Comparison of ENCODE assay signal across 9 mouse cellular contexts in the genomic region with DNA sequence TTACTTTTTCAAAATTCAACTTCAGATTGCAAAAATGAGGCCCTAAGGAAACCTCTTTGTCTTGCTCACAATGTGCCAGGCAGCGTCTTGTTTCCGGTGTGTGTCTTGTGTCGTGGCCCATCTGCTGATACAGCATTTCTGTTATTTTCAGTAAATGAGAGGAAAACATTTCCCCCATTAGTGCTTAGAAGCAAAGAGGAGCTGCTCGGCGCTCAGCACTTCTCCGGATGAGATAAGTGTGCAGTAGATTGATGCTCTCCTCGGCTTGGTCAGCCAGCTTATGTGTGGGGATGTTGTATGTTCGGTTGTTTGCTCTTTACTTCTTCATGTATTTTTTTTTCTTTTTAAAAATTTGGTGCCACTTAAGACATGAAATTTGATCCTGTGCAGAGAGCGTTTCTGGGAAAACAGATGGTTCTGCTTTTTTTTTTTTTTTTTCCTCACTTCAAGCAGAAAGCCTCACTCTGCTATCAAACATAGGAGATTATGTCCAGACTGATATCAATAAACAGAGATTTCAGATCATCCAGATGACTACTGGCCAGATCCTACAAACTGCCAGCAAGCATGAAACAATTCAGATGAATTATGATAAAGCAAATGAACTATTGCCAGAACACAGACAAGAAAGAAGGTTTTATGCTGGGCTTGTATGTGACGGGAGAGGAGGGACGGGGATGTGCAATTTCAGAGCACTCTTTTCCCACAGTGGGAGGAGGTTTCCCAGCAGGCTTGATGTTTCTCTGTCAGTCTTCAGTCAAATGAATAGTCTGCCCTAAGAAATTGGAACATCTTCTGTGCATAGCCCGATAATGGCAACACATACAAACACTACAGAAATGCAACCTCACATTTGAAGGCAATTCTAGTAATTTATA. TPM values are rescaled to one million over a fixed set of nuclear protein-coding genes. Genes with fewer than 3 reads are reported as not detected.
DNase-seq lines count a peak whose midpoint lies in the region; ATAC-seq and TF ChIP-seq lines count a peak whose summit lies in the region.
"Had no signal": no experiment of that assay in that cellular context is flagged by ENCODE, and none has a peak within 500 bp of the region (broad histone marks: within the 10 kb centered on the region; RNA-seq: fewer than 3 reads in every experiment).

No protein-coding gene starts in this region.

- no peak overlapping the region for H3K9ac ChIP-seq in lung, embryonic 14.5 days
- H3K9ac ChIP-seq in embryonic facial prominence, embryonic 12.5 days = no peak overlapping the region; the same call in 1 of the 2 replicates
- H3K9ac ChIP-seq in intestine, embryonic 16.5 days (ENCODE audit: low read depth, low read length) = 0 out of 2 replicates have a peak overlapping the region, but pooled peaks have one; percentile 6
- H3K9ac ChIP-seq in neural tube, embryonic 13.5 days = no peak overlapping the region

- H3K27ac ChIP-seq in lung, embryonic 14.5 days (ENCODE audit: low read depth) = peak overlapping the region; percentile 78
- H3K27ac ChIP-seq in embryonic facial prominence, embryonic 12.5 days = peak overlapping the region; percentile 76
- peak overlapping the region; percentile 63 for H3K27ac ChIP-seq in intestine, embryonic 16.5 days (ENCODE audit: low read length)
- peak overlapping the region; percentile 49 for H3K27ac ChIP-seq in neural tube, embryonic 13.5 days (replicated peaks)
- H3K27ac ChIP-seq: left cerebral cortex, adult 2 months had no signal

- H3K4me3 ChIP-seq in lung, embryonic 14.5 days (ENCODE audit: low read depth, low read length) = no peak overlapping the region
- H3K4me3 ChIP-seq in embryonic facial prominence, embryonic 12.5 days = no peak overlapping the region
- H3K4me3 ChIP-seq in intestine, embryonic 16.5 days (ENCODE audit: low read length) = no peak overlapping the region
- no peak overlapping the region for H3K4me3 ChIP-seq in neural tube, embryonic 13.5 days
- H3K4me3 ChIP-seq: left cerebral cortex, adult 2 months had no signal

- TF ChIP-seq CTCF in lung, embryonic 14.5 days (IDR thresholded peaks at IDR 0.05; ENCODE audit: low read depth) = no peak

- H3K4me1 ChIP-seq in lung, embryonic 14.5 days (ENCODE audit: insufficient read depth) = no peaks in the 10 kb centered on the region; the same call in 1 of the 2 replicates
- H3K4me1 ChIP-seq in embryonic facial prominence, embryonic 12.5 days = peaks cover 23% of the 10 kb centered on the region
- H3K4me1 ChIP-seq in intestine, embryonic 16.5 days (ENCODE audit: control insufficient read depth, insufficient read depth, low read length) = peaks cover 5% of the 10 kb centered on the region; the same call in 1 of the 2 replicates
- peaks cover 20% of the 10 kb centered on the region for H3K4me1 ChIP-seq in neural tube, embryonic 13.5 days (replicated peaks)

- no peaks in the 10 kb centered on the region for H3K36me3 ChIP-seq in lung, embryonic 14.5 days (ENCODE audit: insufficient read depth)
- peaks cover 4% of the 10 kb centered on the region; the same call in 1 of the 2 replicates for H3K36me3 ChIP-seq in embryonic facial prominence, embryonic 12.5 days
- no peaks in the 10 kb centered on the region for H3K36me3 ChIP-seq in intestine, embryonic 16.5 days (ENCODE audit: control insufficient read depth, insufficient read depth, low read length)
- peaks cover 9% of the 10 kb centered on the region for H3K36me3 ChIP-seq in neural tube, embryonic 13.5 days

- H3K4me2 ChIP-seq in lung, embryonic 14.5 days = 0 out of 2 replicates have a peak overlapping the region, but pooled peaks have one; percentile 0
- H3K4me2 ChIP-seq in embryonic facial prominence, embryonic 12.5 days (replicated peaks) = 0 out of 2 replicates have a peak overlapping the region, but pooled peaks have one; percentile 9
- H3K4me2 ChIP-seq in intestine, embryonic 16.5 days (ENCODE audit: low read depth, low read length) = no peak overlapping the region
- H3K4me2 ChIP-seq in neural tube, embryonic 13.5 days = no peak overlapping the region

- ATAC-seq in lung, embryonic 14.5 days (ENCODE audit: insufficient read depth) = peak; percentile 84
- ATAC-seq in embryonic facial prominence, embryonic 12.5 days (ENCODE audit: insufficient number of reproducible peaks, insufficient read depth, low FRiP score, low TSS enrichment) = no peak
- ATAC-seq in intestine, embryonic 16.5 days = 0 out of 2 replicates have a peak, but pooled peaks have one; percentile 52
- ATAC-seq in neural tube, embryonic 13.5 days (ENCODE audit: low read depth) = 0 out of 2 replicates have a peak, but pooled peaks have one; percentile 18
- no peak for ATAC-seq in megakaryocyte-erythroid progenitor cell, adult 5-6 weeks (replicated peaks; ENCODE audit: low FRiP score, low TSS enrichment, poor library complexity, severe bottlenecking)

- no peaks in the 10 kb centered on the region for H3K27me3 ChIP-seq in lung, embryonic 14.5 days (ENCODE audit: insufficient read depth, low read length)
- H3K27me3 ChIP-seq in embryonic facial prominence, embryonic 12.5 days = no peaks in the 10 kb centered on the region
- H3K27me3 ChIP-seq in intestine, embryonic 16.5 days (replicated peaks; ENCODE audit: control insufficient read depth, insufficient read depth, low read length) = no peaks in the 10 kb centered on the region
- H3K27me3 ChIP-seq in neural tube, embryonic 13.5 days = no peaks in the 10 kb centered on the region

- WGBS in lung, embryonic 14.5 days = 22% methylated on average over 12 of the region's 12 CpGs
- WGBS in embryonic facial prominence, embryonic 12.5 days = 26% methylated on average over 12 of the region's 12 CpGs
- 41% methylated on average over 12 of the region's 12 CpGs for WGBS in intestine, embryonic 16.5 days
- WGBS in neural tube, embryonic 13.5 days = 50% methylated on average over 12 of the region's 12 CpGs

- H3K9me3 ChIP-seq in lung, embryonic 14.5 days (ENCODE audit: low read depth, low read length) = no peaks in the 10 kb centered on the region
- no peaks in the 10 kb centered on the region for H3K9me3 ChIP-seq in embryonic facial prominence, embryonic 12.5 days
- H3K9me3 ChIP-seq in intestine, embryonic 16.5 days (ENCODE audit: control insufficient read depth, low read length) = peaks cover 2% of the 10 kb centered on the region; the same call in 1 of the 2 replicates
- no peaks in the 10 kb centered on the region for H3K9me3 ChIP-seq in neural tube, embryonic 13.5 days

- DNase-seq in lung, embryonic 14.5 days = peak; percentile 78
- DNase-seq in lung, postnatal 14 days = no peak
- no peak for DNase-seq in left cerebral cortex, postnatal 36 days (ENCODE audit: low spot score in 2 of 2)
- DNase-seq in layer of hippocampus, adult 9-11 months = no peak

- intact Hi-C loops in left cerebral cortex, postnatal 36 days (cut with DNase I) = no loop called here

RNA-seq across cellular contexts. Expression of gene Fam173b, which starts 25.9 kb away (rescaled TPM):
- 13.2 and 15.0 TPM in 2 replicates for polyA plus RNA-seq in lung, embryonic 14.5 days (2014; fragmentation: Nextera tagmentation; extraction: Ambion mirVana)
- polyA plus RNA-seq in embryonic facial prominence, embryonic 12.5 days (2016; fragmentation: Nextera tagmentation; extraction: Ambion mirVana) = 11.9 and 12.5 TPM in 2 replicates
- polyA plus RNA-seq in intestine, embryonic 16.5 days (2015; fragmentation: Nextera tagmentation; extraction: Ambion mirVana) = 15.7 and 15.8 TPM in 2 replicates
- 10.8 and 11.0 TPM in 2 replicates for polyA plus RNA-seq in neural tube, embryonic 13.5 days (2015; fragmentation: Nextera tagmentation; extraction: Ambion mirVana)
- total RNA-seq in megakaryocyte-erythroid progenitor cell, adult 5-6 weeks (2014; fragmentation: Nextera tagmentation) = 15.0 and 22.3 TPM in 2 replicates
- total RNA-seq in megakaryocyte-erythroid progenitor cell, adult 5-6 weeks (2017) = 5.7 and 11.0 TPM in 2 replicates
- 10 to 100 TPM in 1 of 2 experiments, 1 to 10 TPM in 1; 9.2 to 12.8 TPM for total RNA-seq in left cerebral cortex, postnatal 36 days (2021)

RNA-seq across cellular contexts. Expression of gene Cct5, which starts 25.9 kb away (rescaled TPM):
- polyA plus RNA-seq in lung, embryonic 14.5 days (2014; fragmentation: Nextera tagmentation; extraction: Ambion mirVana) = 600 and 601 TPM in 2 replicates
- 600 and 614 TPM in 2 replicates for polyA plus RNA-seq in embryonic facial prominence, embryonic 12.5 days (2016; fragmentation: Nextera tagmentation; extraction: Ambion mirVana)
- 415 and 467 TPM in 2 replicates for polyA plus RNA-seq in intestine, embryonic 16.5 days (2015; fragmentation: Nextera tagmentation; extraction: Ambion mirVana)
- polyA plus RNA-seq in neural tube, embryonic 13.5 days (2015; fragmentation: Nextera tagmentation; extraction: Ambion mirVana) = 542 and 545 TPM in 2 replicates
- total RNA-seq in megakaryocyte-erythroid progenitor cell, adult 5-6 weeks (2014; fragmentation: Nextera tagmentation) = 506 and 590 TPM in 2 replicates
- 614 and 625 TPM in 2 replicates for total RNA-seq in megakaryocyte-erythroid progenitor cell, adult 5-6 weeks (2017)
- 100 to 1,000 TPM; 180 to 184 TPM for total RNA-seq in left cerebral cortex, postnatal 36 days (2021)

Comparison
In these comparisons a context has a peak if more than half of its experiments do, and no peak if none do; other contexts are left out.
1. ATAC-seq: peak in lung, embryonic 14.5 days (single experiment), intestine, embryonic 16.5 days (single experiment) and neural tube, embryonic 13.5 days (single experiment); none in embryonic facial prominence, embryonic 12.5 days (single experiment) and megakaryocyte-erythroid progenitor cell, adult 5-6 weeks (single experiment).
2. H3K4me2 ChIP-seq: peak in lung, embryonic 14.5 days (single experiment) and embryonic facial prominence, embryonic 12.5 days (single experiment); none in intestine, embryonic 16.5 days (single experiment) and neural tube, embryonic 13.5 days (single experiment).
3. Peak in every context shown above with its lines, with median percentiles within 50 percentile points of each other: H3K27ac ChIP-seq.